Mouse (Mus musculus) megakaryocyte, adult 5-6 weeks (primary cell): ENCODE measurements around the gene Itsn1. TPM values are rescaled to one million over a fixed set of nuclear protein-coding genes. Genes with fewer than 3 reads are reported as not detected.

Experiments used
- ATAC-seq: 2 replicates; pipeline ENCODE4 v1.8.0; 2016; ENCODE audit warnings: mild to moderate bottlenecking, inconsistent platforms; ENCODE audit not compliant: poor library complexity, severe bottlenecking
- total RNA-seq, 2 experiments: library from RNA; stranded (forward) in 1 of 2; stranded (reverse) in 1 of 2; fragments of 153-499, 151-499 nt in 1 of 2; fragments of 221-1000, 200-1000 nt in 1 of 2; gene quantifications; 2 replicates each; pipeline versions ENCODE4 v1.2.3 to v1.2.4; 2015 to 2017

Itsn1 gene
- total RNA-seq (2015) (12.0 and 15.6 TPM in 2 replicates), total RNA-seq (2017) (12.5 and 24.2 TPM in 2 replicates)

DNA sequence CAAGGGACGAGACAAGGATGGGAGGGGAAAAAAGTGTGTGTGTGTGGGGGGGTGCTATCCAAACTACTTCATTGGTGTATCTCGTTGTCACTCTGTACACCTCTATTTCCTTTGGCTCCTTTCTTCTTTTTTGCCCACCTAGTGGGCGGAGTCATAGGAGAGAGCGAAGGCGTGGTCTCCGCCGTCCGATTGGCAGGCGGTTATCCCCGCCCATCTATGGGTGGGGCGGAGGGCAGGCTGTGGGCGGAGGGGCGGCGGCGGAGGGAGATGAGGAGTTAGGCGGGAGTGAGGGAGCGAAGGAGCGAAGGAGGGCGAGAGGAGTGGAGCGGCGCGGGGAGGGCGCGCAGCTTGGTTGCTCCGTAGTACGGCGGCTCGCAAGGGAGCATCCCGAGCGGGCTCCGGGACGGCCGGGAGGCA, at the start of gene Itsn1:
Gene Itsn1, plus strand, starts transcription at position 216 of the 417 bp plus-strand sequence.
- ATAC-seq = peak; percentile 72

DNA sequence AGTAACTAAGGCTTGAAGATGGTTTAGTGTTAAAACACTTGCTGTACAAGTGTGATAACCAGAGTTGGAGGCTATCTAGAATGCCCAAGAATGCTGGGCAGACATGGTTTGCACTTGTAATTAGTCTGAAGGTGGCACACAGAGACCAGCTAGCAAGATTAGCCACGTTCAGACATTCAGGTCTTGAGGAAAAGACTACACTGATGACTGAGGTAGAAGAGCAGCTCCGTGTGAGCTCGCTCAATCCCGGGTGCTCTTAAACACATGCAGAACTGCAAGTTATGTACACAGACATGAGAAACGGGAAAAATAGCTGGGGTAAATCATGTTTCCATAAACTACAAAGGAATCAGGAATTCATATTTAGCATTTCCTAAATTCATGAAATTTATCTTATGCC, 48.4 kb upstream of the Itsn1 start:
- ATAC-seq = no peak

DNA sequence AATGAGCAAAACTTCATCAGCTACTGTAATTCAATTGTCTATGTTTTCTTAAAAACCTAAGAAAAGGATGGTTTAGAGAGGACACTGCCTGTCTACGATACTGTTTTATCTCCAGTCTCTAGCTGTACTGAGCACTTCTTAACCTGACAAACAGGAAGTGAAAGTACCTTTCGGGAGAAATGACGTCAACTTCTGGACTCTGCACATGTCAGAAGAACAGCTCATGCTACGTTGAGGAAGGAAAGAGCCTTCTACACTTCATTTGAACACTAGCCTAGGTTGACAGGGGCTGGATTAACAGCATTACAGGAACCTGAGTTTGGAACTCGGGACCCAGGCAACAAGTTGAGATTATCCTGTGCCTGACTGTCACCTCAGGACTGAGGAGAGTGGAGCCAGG, 43.6 kb upstream of the Itsn1 start:
- peak; percentile 61 for ATAC-seq

DNA sequence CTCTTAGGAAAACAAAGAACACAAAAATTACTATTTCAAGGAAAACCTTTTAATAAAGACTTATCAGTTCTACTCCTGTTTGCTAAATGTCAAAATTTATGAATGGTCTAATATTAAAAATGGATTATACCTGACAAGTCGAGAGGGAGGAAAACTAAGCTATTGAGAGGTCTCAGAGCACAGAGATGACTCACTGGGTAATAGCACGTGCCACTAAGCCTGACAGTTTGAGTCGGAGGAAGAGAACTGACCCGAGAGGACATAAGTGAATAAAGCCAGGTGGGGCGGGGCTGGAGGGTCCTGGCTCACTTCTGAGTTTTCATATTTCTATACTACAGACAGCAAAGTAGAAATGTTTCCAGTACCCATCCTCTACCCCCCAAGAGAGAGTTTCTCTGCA, 42.7 kb upstream of the Itsn1 start:
- no peak for ATAC-seq

DNA sequence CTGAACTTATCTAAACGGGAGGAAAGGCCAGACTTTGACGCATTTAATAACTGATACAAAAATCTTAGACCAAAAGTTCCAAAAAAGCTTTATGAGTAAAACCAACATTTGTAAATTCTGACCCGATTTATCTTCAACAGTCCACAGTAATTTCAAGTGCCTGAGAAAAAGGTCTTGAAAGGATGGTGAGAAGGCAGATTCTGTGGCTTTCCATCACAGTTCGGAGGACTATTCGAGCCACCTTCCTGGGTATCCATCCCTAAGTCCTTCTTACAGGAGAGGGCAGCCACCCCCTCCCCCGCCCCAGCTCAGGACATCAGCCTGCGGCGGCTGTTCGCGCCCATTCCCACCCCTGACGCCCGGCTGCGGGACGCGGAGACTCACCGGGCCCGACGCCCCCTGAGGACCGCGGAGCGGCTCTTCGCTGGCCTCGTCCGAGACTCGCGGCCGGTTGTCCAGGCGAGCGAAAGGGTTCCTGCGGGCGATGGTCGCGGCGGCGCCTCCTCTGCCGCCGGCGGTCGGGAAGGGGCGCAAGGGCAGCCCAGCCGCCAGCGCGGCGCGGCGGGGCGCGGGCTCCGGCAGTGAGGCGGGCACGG, 41.0 kb upstream of the Itsn1 start:
- ATAC-seq = 0 out of 2 replicates have a peak, but pooled peaks have one; percentile 1

DNA sequence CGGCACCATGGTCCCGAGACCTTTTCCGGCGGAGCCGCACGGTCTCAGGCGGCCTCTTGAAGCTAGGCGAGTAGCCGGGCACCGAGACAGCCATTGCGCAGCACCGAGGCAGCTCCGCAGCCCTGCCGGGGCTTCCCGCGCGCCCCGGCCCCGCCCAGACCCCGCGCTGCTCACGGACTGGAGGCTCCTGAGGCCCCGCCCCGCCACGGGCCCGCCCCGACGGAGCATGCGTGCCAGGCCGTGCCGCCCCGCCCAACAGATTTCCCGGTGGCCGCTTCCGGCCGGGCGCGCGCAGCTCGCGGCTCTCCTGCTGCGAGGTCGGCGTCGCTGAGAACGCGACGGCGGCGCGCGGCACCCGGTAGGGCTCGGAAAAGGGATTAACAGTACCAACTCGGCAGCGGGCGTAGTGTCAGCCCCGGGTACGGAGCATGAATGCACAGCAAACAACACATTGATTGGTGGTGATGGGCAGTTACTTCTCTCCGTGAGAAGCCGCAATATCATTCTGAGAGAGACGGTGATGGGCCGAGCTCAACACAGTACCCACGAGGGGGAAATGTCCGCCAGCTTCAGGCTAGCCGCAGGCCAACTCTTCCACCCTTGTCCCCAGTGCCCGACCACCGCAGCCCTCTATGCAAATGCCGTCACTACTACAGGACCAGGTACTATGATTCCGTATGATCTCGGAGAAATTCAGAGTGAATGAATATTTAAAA, 40.3 kb upstream of the Itsn1 start, which contains the start of gene Donson:
Gene Donson, minus strand, starts transcription at position 152 of the 716 bp plus-strand sequence.
- ATAC-seq = peak; percentile 92

DNA sequence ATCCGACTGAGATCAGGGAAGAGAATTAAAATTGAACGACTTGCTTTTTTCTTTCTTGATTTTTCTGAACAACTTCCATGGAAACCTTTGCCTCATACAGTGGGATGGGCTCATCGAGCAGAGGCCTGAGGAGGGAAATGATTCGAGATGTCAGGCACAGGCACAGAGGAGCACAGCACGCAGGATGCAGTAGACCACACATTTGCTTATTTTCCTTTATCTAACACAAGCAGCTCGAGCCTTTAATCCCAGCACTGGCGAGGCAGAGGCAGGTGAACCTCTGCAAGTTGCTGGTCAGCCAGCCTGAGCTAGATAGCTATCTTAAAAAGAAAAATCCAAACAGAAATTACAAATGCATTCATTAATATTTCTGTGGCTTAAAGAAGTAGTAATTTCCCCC, 39.3 kb upstream of the Itsn1 start:
- ATAC-seq = no peak

DNA sequence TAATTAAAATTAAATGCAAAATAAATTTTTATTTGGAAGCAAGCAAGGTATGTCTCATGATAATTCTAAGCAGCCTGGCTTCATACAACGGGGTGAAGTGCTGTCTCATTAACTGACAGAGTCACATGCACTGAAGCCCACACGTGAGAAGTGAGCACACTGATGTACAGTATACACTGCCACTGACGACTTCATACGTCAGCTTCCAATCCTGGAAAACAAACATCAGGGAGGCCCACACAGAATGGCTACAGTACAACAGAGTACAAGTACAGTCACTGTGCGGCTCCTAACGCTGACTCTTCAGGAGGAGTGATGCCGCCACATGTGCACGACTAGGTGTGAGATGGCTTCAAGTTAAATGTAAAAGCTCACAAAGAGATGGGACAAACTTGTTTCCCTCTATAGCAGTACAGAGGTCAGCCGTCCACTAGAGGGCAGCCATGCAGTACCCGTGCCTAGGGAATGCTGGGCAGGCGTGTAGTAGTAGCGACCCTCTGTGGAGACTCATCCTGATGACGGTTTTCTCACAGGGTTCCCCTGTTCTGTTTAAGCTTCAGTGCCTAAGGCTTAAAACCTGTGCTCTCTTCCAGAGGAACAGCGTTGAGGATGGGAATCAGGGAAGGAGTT, 34.5 kb upstream of the Itsn1 start:
- ATAC-seq = peak; percentile 94

DNA sequence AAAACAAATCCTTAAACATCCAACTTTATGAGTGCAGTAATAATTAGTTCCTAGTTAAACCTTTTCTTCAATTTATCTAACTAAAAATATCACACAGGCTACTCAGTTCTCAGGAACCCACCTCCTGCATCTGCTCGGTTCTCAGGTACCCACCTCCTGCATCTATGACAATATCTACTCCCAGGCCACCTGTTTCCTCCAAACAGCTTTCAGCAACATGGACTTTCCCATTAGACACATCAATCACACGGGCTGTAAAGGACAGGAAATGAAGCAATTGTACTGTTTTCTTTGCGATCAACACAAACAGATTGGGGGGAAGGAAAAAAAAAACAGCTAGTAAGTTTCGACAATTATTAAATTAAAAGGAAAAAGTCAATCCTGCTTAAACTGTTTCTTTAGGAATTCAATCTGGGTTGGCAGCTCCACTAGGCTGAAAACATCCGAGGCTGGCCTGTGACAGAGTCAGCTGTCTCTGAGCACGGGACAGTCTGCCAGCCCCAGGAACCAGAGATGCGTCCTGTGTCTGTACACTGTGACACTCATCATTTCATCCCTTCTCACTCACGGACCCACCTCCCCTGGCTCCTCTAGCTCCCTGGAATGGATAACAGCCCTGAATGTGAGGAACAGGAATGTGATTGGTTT, 33.8 kb upstream of the Itsn1 start:
- no peak for ATAC-seq

DNA sequence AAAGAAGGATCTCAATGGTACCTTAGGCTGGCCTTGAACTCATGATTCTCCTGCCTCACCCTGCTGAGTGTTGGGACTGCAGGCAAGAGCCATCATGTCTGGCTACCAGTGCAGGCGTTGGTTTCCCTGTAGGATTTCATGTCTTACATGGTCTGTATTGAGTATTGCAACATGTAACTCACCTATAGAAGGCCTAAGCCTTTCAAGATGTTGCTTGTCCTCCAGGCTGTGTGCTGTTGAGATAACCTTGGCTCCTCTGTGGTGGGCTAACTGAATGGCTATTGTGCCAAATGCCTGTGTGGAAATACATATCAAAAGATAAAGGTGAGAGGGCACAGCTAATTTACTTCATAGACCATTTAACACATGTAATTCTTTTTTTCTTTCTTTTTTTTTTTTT, 30.1 kb upstream of the Itsn1 start:
- no peak for ATAC-seq

DNA sequence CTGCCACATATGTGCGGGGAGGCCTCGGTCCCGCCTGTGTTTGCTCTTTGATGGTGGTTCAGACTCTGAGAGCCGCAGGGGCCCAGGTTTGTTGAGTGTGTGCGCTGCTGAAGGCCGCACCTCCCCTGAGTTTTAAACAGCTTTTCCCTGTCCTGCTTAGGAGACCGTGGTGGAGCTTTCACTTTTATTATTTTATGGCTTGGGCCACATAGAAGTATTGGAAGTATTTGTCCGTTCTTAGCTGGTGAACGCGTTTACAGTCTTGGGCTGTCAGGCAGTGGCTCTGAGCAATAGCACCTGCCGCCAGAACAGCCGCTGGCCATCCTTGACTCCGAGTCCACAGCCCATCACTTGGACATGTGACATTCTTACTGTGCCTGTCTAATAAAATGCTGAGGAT, 27.2 kb upstream of the Itsn1 start:
- no peak for ATAC-seq

DNA sequence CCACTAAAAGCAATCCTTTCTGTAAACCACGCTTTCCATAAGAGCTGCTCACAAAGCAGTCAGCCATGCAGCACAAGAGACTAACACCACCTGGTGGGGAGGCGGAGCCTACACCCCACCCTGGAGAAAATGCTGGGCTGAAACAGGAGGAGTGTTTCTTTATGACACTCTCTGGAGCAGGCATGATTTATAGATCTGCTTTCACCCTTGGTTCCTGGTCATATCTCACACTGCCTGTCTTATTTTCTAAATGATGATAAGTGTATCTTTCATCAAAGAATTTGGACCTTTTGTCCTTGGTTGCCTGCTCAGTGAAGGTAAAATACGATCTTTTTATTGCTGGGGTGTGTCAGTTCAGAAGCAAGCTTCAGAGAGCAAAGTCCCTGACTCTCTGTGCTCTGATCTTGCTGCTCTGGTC, 26.3 kb upstream of the Itsn1 start:
- no peak for ATAC-seq

DNA sequence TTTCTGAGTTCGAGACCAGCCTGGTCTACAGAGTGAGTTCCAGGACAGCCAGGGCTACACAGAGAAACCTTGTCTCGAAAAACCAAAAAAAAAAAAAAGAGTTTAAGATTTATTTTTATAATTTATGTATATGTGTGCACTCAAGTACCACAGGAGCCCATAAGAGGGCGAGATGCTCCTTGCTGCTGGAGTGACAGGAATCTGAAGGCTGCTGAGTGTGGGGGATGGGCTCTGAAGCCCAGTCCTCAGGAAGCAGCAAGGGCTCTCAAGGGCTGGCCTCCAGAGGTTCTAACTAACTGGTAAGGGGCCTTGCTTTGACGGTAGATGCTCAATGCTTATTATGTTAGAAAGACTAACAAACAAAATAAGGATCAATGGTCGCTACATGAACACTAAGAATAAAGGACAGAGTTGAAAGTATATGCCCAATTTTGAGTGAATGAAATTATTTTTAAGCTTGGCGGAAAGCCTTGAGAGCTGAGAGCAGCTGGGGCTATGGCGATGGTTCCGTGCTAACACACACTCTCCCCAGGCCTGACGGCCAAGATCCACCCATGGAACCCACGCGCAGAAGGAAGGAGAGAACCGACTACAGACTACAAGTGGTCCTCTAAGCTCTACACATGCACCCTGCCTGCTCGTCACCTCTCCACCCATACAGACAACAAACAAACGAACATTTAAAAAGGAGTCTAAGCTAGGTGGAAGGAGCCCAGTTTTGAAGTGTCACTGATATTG, 24.3 kb upstream of the Itsn1 start:
- no peak for ATAC-seq

DNA sequence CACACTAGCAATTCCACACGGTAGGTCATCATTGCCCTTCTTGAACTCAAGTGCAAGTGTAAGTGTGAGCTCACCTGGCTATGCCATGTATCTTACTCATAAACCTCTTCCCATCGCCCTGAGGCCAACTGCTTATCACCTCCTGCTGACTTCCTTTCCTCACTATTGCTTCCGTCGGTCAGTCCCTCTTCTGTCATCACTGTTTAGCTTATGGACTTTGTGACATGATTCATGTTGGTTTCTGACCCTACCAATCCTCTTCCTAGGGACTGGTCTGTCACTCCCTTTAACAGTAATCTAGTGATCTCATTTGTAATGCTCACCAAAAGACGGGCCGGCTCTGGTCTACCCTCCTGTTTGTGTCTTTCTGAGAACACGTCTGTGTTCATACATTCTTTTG, 18.8 kb upstream of the Itsn1 start:
- ATAC-seq = no peak

DNA sequence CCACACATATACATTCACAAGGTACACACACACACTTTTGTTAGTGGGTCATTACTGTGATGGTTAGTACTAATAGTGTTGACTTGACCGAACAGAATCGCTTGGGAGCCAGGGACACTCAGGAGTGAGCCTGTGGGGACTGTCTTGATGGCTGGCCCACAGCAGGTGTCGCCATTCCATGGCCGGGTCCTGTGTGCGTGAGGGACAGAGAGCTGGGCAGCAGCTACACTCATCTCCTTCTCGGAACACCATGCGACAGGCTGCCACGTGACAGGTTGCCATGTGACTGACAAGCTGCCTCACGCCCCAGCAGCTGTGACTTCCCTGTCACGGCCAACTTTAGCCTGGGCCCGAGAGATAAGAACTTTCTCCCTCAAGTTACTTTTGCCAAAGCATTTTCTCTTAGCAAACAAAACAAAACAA, 12.1 kb upstream of the Itsn1 start:
- ATAC-seq = peak; percentile 68

DNA sequence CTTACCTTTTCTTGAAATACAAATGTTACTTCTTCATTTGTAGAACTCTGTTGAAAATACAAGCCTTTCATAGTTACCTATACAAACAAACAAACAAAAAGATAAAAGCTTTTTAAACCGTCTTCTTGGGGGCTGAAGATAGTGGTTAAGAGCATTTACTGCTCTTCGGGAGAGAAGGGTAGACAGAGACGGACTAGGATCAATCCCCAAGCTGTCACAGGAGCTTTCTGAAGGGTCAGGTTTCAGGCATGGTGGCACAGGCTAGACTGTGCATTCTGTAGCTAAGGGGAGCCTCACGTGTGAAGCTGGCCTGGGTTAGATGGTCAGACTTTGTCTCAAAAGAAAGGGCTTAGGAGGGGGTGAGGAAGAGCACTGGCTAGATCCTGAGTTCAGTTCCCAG, 11.7 kb upstream of the Itsn1 start:
- ATAC-seq = no peak

DNA sequence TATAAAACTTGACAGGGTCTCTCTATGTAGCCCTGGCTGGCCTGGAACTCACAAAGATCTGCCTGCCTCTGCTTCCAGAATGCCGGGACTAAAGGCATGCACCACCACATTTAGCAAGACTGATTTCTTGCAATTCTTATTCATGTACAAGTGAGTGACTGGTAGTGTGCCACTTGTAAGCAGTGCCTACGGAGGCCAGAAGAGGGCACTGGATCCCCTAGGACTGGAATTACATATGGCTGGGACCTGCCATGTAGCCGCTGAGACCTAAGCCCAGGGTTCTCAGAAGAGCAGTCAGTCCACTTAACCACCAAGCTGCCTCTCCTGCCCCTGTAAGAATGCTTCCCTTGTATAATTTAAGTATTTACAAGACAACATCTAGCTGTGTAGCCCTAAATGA, 4.8 kb upstream of the Itsn1 start:
- no peak for ATAC-seq

DNA sequence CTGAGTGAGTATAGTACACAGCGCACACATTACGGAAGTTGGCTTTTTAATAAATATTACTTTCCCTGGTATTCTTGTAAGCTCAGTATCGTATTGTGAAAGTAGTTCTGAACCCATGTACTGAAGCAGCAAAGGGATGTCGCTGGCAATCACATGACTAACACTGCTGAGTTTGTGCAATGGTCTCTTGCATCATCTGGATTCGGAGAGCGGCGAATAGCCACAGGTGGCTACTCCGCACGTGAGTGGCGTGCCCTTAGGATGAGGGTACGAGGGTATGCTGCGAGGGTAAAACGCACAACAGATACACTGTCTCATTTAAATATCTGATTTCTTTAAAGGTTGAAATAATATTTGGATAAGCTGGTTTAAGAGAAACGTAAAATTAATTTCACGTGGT, 1.6 kb upstream of the Itsn1 start:
- ATAC-seq = peak; percentile 31

DNA sequence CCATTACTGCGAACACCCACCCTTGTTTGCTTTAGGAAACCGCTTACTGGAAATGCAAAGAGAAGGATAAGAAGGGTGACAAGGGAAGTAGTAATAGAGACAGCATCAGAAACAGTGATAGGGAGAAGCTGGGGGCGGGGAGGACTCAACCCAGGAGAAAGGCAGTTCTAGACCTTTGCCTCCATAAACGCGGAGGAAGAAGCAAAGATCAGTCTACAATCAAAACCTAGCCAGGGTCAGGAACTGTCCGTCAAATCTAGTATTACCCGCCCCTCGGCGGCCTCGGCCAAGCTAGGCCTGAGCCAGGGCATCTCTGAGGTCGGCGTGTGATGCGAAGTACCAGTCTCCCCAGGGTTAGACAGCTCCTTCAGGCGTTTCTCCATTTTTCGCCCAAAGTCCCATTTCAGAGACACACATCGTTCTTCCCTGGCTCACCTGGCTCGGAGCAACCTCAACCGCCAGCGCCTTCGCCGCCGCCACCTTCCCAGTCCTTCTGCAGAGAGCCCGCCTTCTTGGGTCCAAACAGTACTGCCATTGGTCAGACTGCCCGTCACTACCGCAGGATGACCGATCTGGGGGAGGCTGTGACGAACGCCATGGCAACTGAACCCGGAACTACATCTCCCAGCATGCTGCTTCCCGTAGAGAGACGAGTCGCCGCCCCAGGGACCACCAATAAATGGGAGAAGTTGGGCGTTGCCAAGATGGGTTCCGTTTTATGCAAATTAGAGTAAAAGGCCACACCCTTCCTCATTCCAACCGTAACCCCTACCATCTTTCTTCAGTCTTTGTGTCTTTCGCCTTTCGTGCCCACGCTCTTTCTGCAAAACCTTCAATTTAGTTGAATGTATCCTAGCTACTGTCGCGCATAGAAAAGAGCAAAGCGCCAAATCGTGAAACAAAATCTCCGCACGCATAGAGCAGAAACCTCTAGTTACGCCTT, 687 bp upstream of the Itsn1 start, which contains the start of gene Cryzl1:
Gene Cryzl1, minus strand, starts transcription at position 853 of the 943 bp plus-strand sequence.
- ATAC-seq = peak; percentile 82
